Mouse (Mus musculus) megakaryocyte, adult 5-6 weeks (primary cell): ENCODE data around the gene Rsg1. TPM values are rescaled to one million over a fixed set of nuclear protein-coding genes. Genes with fewer than 3 reads are reported as not detected.

Experiments
- ATAC-seq: 2 replicates; pipeline ENCODE4 v1.8.0; 2016; ENCODE audit warnings: mild to moderate bottlenecking, inconsistent platforms; ENCODE audit not compliant: poor library complexity, severe bottlenecking
- total RNA-seq, 2 experiments: library from RNA; stranded (forward) in 1 of 2; stranded (reverse) in 1 of 2; fragments of 153-499, 151-499 nt in 1 of 2; fragments of 221-1000, 200-1000 nt in 1 of 2; gene quantifications; 2 replicates each; pipeline versions ENCODE4 v1.2.3 to v1.2.4; 2015 to 2017

Gene Rsg1
- total RNA-seq, 2 experiments from 2014 or later, result 0.95 TPM; not detected in 1

- no peak for ATAC-seq
Observed at GRCm38 (mm10) chr4:141211646-141212045, 2.1 kb upstream of the Rsg1 start.

- no peak for ATAC-seq
Observed at GRCm38 (mm10) chr4:141212892-141213291, 864 bp upstream of the Rsg1 start.

- no peak for ATAC-seq
Observed at GRCm38 (mm10) chr4:141213342-141213741, 414 bp upstream of the Rsg1 start.

- ATAC-seq, result peak; percentile 66; the same call in 1 of the 2 replicates
Observed at GRCm38 (mm10) chr4:141214337-141214851, 638 bp downstream of the Rsg1 start.

- no peak for ATAC-seq
Observed at GRCm38 (mm10) chr4:141219583-141220213, 5.9 kb downstream of the Rsg1 start.

- ATAC-seq, result no peak
Observed at GRCm38 (mm10) chr4:141221848-141222247, 8.1 kb downstream of the Rsg1 start.

GRCm38 (mm10) chr4:141222752-141223151, 9.0 kb downstream of the Rsg1 start:
- peak; percentile 72 for ATAC-seq

GRCm38 (mm10) chr4:141228687-141229086, 14.9 kb downstream of the Rsg1 start:
- no peak for ATAC-seq

GRCm38 (mm10) chr4:141233196-141233595, 19.4 kb downstream of the Rsg1 start:
- no peak for ATAC-seq

GRCm38 (mm10) chr4:141235537-141236111, 21.9 kb downstream of the Rsg1 start:
- ATAC-seq, result no peak

GRCm38 (mm10) chr4:141236856-141237255, 23.1 kb downstream of the Rsg1 start:
- ATAC-seq, result no peak

GRCm38 (mm10) chr4:141238492-141239387, 25.0 kb downstream of the Rsg1 start:
- no peak for ATAC-seq

- peak; percentile 96 for ATAC-seq
Observed at GRCm38 (mm10) chr4:141239388-141240125, 25.8 kb downstream of the Rsg1 start, which contains the start of gene Arhgef19. Gene Arhgef19 (plus strand): TSS chr4:141239499.

- ATAC-seq, result peak; percentile 20; the same call in 1 of the 2 replicates
Observed at GRCm38 (mm10) chr4:141240617-141241016, 26.9 kb downstream of the Rsg1 start.

GRCm38 (mm10) chr4:141241861-141242260, 28.1 kb downstream of the Rsg1 start:
- ATAC-seq, result no peak

- no peak for ATAC-seq
Observed at GRCm38 (mm10) chr4:141242651-141243241, 29.0 kb downstream of the Rsg1 start.

- no peak for ATAC-seq
Observed at GRCm38 (mm10) chr4:141243636-141244035, 29.9 kb downstream of the Rsg1 start.

- ATAC-seq, result no peak
Observed at GRCm38 (mm10) chr4:141244401-141244800, 30.6 kb downstream of the Rsg1 start.

GRCm38 (mm10) chr4:141244931-141245425, 31.2 kb downstream of the Rsg1 start:
- no peak for ATAC-seq
